Comparison of ENCODE assay signal across 7 mouse cellular contexts in the genomic region with DNA sequence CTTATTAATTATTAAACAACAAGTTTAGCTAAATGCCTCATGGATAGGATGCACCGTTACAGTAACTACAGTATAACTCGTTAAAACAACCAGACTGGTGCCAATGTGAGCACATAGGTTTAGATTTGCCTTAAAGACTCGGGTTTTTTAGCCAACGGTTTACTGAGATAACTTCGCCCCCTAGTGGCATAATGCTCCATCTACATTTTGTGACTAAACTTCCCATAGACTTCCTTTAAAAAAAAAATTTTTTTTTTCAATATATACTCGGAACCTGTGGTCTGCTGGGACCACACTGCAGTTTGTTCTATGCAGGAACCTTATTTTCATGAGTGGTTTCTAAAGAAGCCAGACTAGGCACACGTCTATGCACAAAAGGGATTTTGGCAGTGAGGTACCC. TPM values are rescaled to one million over a fixed set of nuclear protein-coding genes. Genes with fewer than 3 reads are reported as not detected.
A peak's percentile ranks its signal among the peaks of the same experiment; 100 is the strongest.
DNase-seq lines count a peak whose midpoint lies in the region; ATAC-seq and TF ChIP-seq lines count a peak whose summit lies in the region.

No protein-coding gene starts in this region.

- peak; percentile 20 to 77 (median 51); a peak in 5 of 6 replicates for TF ChIP-seq CTCF in MEL (IDR thresholded peaks at IDR 0.05 in 2 of 3, conservative IDR thresholded peaks at IDR 0.05 in 1 of 3; ENCODE audit: control insufficient read depth in 1 of 3, insufficient read depth in 1 of 3, low read depth in 2 of 3, low read length in 3 of 3, poor library complexity in 1 of 3, severe bottlenecking in 1 of 3)
- TF ChIP-seq CTCF in heart, postnatal 0 days (IDR thresholded peaks at IDR 0.05; ENCODE audit: low read depth): peak; percentile 60

- H3K4me2 ChIP-seq in heart, postnatal 0 days (ENCODE audit: low read depth, low read length): peak overlapping the region; percentile 67

- no peak for ATAC-seq in heart, postnatal 0 days (ENCODE audit: insufficient read depth, low read depth)

- H3K27me3 ChIP-seq in MEL (ENCODE audit: control insufficient read depth in 1 of 2, insufficient read depth in 2 of 2, low read length in 2 of 2): no peaks in the 10 kb centered on the region
- no peaks in the 10 kb centered on the region for H3K27me3 ChIP-seq in heart, postnatal 0 days (ENCODE audit: control insufficient read depth, insufficient read depth, low read length)

- no peaks in the 10 kb centered on the region for H3K4me1 ChIP-seq in MEL (ENCODE audit: control insufficient read depth in 1 of 2, insufficient read depth in 2 of 2, low read length in 2 of 2)
- no peaks in the 10 kb centered on the region for H3K4me1 ChIP-seq in heart, postnatal 0 days (ENCODE audit: control insufficient read depth, insufficient read depth)

- no peak overlapping the region for H3K4me3 ChIP-seq in MEL (ENCODE audit: control insufficient read depth in 1 of 2, insufficient read depth in 1 of 2, low read depth in 2 of 2, low read length in 2 of 2)
- peak overlapping the region; percentile 30 for H3K4me3 ChIP-seq in heart, postnatal 0 days (ENCODE audit: low read depth, low read length)

- no peaks in the 10 kb centered on the region for H3K9me3 ChIP-seq in MEL (replicated peaks; ENCODE audit: insufficient read depth, low read length)
- H3K9me3 ChIP-seq in heart, postnatal 0 days (replicated peaks; ENCODE audit: control insufficient read depth, low read length): no peaks in the 10 kb centered on the region

- peak; percentile 86 for TF ChIP-seq RAD21 in MEL (IDR thresholded peaks at IDR 0.05; ENCODE audit: low read depth, low read length)

- peak; percentile 35 for DNase-seq in CD4-positive helper T cell, adult 2 months (ENCODE audit: low read depth, low spot score)
- DNase-seq in MEL (ENCODE audit: low read depth, low spot score): peak; percentile 70
- peak; percentile 85 for DNase-seq in embryo, embryonic 11 days
- DNase-seq in heart, postnatal 0 days (ENCODE audit: low spot score): peak; percentile 62
- peak; percentile 13 to 53 for DNase-seq in kidney, postnatal 4 days
- peak; percentile 63 for DNase-seq in lung, postnatal 14 days
- DNase-seq in right cerebral cortex, postnatal 4 days: peak; percentile 33

- TF ChIP-seq POLR2A in MEL (IDR thresholded peaks at IDR 0.05; ENCODE audit: control insufficient read depth in 1 of 2, insufficient read depth in 1 of 2, low read depth in 1 of 2, low read length in 2 of 2, poor library complexity in 1 of 2): no peak

- WGBS in heart, postnatal 0 days: 3% methylated on average over 7 of the region's 7 CpGs

- no peaks in the 10 kb centered on the region for H3K36me3 ChIP-seq in MEL (ENCODE audit: control insufficient read depth in 1 of 2, insufficient read depth in 2 of 2, low read length in 2 of 2)
- H3K36me3 ChIP-seq in heart, postnatal 0 days (replicated peaks; ENCODE audit: control insufficient read depth, insufficient read depth, low read length): no peaks in the 10 kb centered on the region

- no peaks in the 10 kb centered on the region for H3K79me2 ChIP-seq in MEL (ENCODE audit: control insufficient read depth, insufficient read depth, low read length, poor library complexity)

- no peak for TF ChIP-seq EP300 in MEL (IDR thresholded peaks at IDR 0.05; ENCODE audit: low read depth in 1 of 2, low read length in 2 of 2)
- no peak for TF ChIP-seq EP300 in heart, postnatal 0 days (IDR thresholded peaks at IDR 0.05; ENCODE audit: low read depth)

- H3K9ac ChIP-seq in MEL (ENCODE audit: control insufficient read depth, low read depth, low read length, poor library complexity, severe bottlenecking): no peak overlapping the region
- no peak overlapping the region for H3K9ac ChIP-seq in heart, postnatal 0 days (replicated peaks; ENCODE audit: low read depth, low read length)

- no peak overlapping the region for H3K27ac ChIP-seq in MEL (ENCODE audit: control insufficient read depth, low read depth, low read length)
- no peak overlapping the region for H3K27ac ChIP-seq in heart, postnatal 0 days (ENCODE audit: low read depth)

TF ChIP-seq in MEL, 35 proteins besides CTCF, POLR2A, EP300 and RAD21:
- TF ChIP-seq ELF1 (IDR thresholded peaks at IDR 0.05; ENCODE audit: low read depth, low read length) (no peak), CHD1 (IDR thresholded peaks at IDR 0.05; ENCODE audit: low read depth, low read length) (no peak), USF1 (IDR thresholded peaks at IDR 0.05; ENCODE audit: low read depth, low read length) (no peak), GATA1 (IDR thresholded peaks at IDR 0.05; ENCODE audit: low read depth, low read length) (no peak), CHD2 (IDR thresholded peaks at IDR 0.05; ENCODE audit: low read length) (no peak), NRF1 (IDR thresholded peaks at IDR 0.05; ENCODE audit: insufficient read depth, low read depth, low read length, poor library complexity, severe bottlenecking) (no peak), ZNF384 (IDR thresholded peaks at IDR 0.05; ENCODE audit: low read depth, low read length) (peak; percentile 87), SMC3 (IDR thresholded peaks at IDR 0.05; ENCODE audit: low read depth, low read length) (peak; percentile 78), ETS1 (IDR thresholded peaks at IDR 0.05; ENCODE audit: low read depth, low read length) (no peak), ZC3H11A (IDR thresholded peaks at IDR 0.05; ENCODE audit: low read depth, low read length) (peak; percentile 77), SIN3A (IDR thresholded peaks at IDR 0.05; ENCODE audit: low read length) (no peak), POLR2AphosphoS2 (IDR thresholded peaks at IDR 0.05; ENCODE audit: low read length) (no peak), MAZ (IDR thresholded peaks at IDR 0.05; ENCODE audit: low read depth, low read length) (no peak), MXI1 (IDR thresholded peaks at IDR 0.05; ENCODE audit: low read depth, low read length) (no peak), MEF2A (IDR thresholded peaks at IDR 0.05; ENCODE audit: extremely low read depth, insufficient replicate concordance, low read depth, low read length, poor library complexity, severe bottlenecking) (no peak), NELFE (IDR thresholded peaks at IDR 0.05; ENCODE audit: low read depth, low read length) (no peak), E2F4 (IDR thresholded peaks at IDR 0.05; ENCODE audit: borderline replicate concordance, low read depth, low read length) (no peak), JUND (IDR thresholded peaks at IDR 0.05; ENCODE audit: low read depth, low read length) (no peak), BHLHE40 (IDR thresholded peaks at IDR 0.05; ENCODE audit: borderline replicate concordance, low read depth, low read length) (no peak), HCFC1 (IDR thresholded peaks at IDR 0.05; ENCODE audit: low read depth, low read length) (no peak)

RNA-seq across cellular contexts. Expression of a gene that starts 16.2 kb away (rescaled TPM):
- not detected in 2 replicates for total RNA-seq in MEL (2012; rRNA removed)
- not detected for polyA plus RNA-seq in MEL (2012; ENCODE audit: insufficient read depth in 1 of 2, insufficient read length in 2 of 2, low read depth in 1 of 2, low replicate concordance in 2 of 2, missing spikeins in 1 of 2)
- total RNA-seq in heart, postnatal 0 days (2014; rRNA removed; ENCODE audit: low replicate concordance): not detected in 2 replicates
- polyA plus RNA-seq in heart, postnatal 0 days (2015; fragmentation: Nextera tagmentation; extraction: Ambion mirVana): not detected in 2 replicates

RNA-seq across cellular contexts. Expression of a gene that starts 18.3 kb away (rescaled TPM):
- total RNA-seq in MEL (2012; rRNA removed): 45.6 and 48.4 TPM in 2 replicates
- polyA plus RNA-seq in MEL (2012; ENCODE audit: insufficient read depth in 1 of 2, insufficient read length in 2 of 2, low read depth in 1 of 2, low replicate concordance in 2 of 2, missing spikeins in 1 of 2): 10 to 100 TPM; 43.4 to 56.1 TPM
- total RNA-seq in heart, postnatal 0 days (2014; rRNA removed; ENCODE audit: low replicate concordance): 64.1 and 69.2 TPM in 2 replicates
- 42.6 and 48.4 TPM in 2 replicates for polyA plus RNA-seq in heart, postnatal 0 days (2015; fragmentation: Nextera tagmentation; extraction: Ambion mirVana)

Comparison
In these comparisons a context has a peak if more than half of its experiments do, and no peak if none do; other contexts are left out.
1. DNase-seq: peak in every context shown above with its lines; median percentile 85 in embryo, embryonic 11 days; 70 in MEL; 63 in lung, postnatal 14 days; 62 in heart, postnatal 0 days; 35 in CD4-positive helper T cell, adult 2 months; 33 in kidney, postnatal 4 days; 33 in right cerebral cortex, postnatal 4 days.